Mouse (Mus musculus) cerebellum, adult (tissue): ENCODE results near the gene Gm43518.

Experiments used
- ATAC-seq: cut with Nextera tagmentation; 2 replicates; pipeline ENCODE4 v1.9.2; 2017; ENCODE audit warnings: mild to moderate bottlenecking, moderate library complexity, mixed read lengths; ENCODE audit not compliant: insufficient number of reproducible peaks, low FRiP score, low TSS enrichment

Gene Gm43518

GRCm38 (mm10) chr5:123974616-123975111 is 47.4 kb downstream of the Gm43518 start:
- no peak for ATAC-seq

GRCm38 (mm10) chr5:123975668-123976180 is 48.5 kb downstream of the Gm43518 start:
- ATAC-seq: no peak

GRCm38 (mm10) chr5:123977231-123977630 is 50.0 kb downstream of the Gm43518 start:
- no peak for ATAC-seq

- no peak for ATAC-seq
Measured at GRCm38 (mm10) chr5:123978131-123978530, 50.9 kb downstream of the Gm43518 start.

GRCm38 (mm10) chr5:123979221-123979979 is 52.2 kb downstream of the Gm43518 start:
- no peak for ATAC-seq

- ATAC-seq: no peak
Measured at GRCm38 (mm10) chr5:123979980-123980369, 52.8 kb downstream of the Gm43518 start.

- no peak for ATAC-seq
Measured at GRCm38 (mm10) chr5:123980521-123981249, 53.5 kb downstream of the Gm43518 start.

GRCm38 (mm10) chr5:123981250-123981554 is 54.0 kb downstream of the Gm43518 start:
- no peak for ATAC-seq

GRCm38 (mm10) chr5:123982838-123983237 is 55.6 kb downstream of the Gm43518 start:
- ATAC-seq: no peak

- no peak for ATAC-seq
Measured at GRCm38 (mm10) chr5:123985434-123985833, 58.2 kb downstream of the Gm43518 start.

- no peak for ATAC-seq
Measured at GRCm38 (mm10) chr5:123986925-123987324, 59.7 kb downstream of the Gm43518 start.

GRCm38 (mm10) chr5:123987511-123987910 is 60.3 kb downstream of the Gm43518 start:
- no peak for ATAC-seq
